Mouse (Mus musculus): Measurements from ENCODE around the gene Irs2.

DNA sequence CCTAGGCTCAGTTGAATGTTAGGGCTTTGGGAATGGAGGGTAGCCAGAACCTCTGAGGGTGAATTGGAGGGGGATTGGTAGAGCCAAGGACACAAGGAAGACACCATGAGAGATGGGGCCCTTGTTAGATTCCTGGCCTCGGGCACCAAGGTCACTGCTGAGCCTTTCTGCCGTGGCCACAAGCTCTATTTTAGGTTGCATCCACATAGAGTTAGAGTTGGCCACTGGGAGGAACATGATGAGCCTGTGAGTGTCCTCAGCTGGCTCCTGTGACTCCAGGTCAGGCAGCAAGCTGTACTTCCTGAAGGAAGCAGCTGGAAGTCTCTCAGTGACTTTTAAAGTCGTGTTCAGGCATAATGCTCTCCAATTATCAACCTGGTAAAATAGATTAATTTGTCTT, 16.6 kb upstream of the Irs2 start:
- TF ChIP-seq CTCF (IDR thresholded peaks at IDR 0.05; ENCODE audit: control insufficient read depth, insufficient read depth, insufficient read length) = no peak
- no peak for TF ChIP-seq MYOG (IDR thresholded peaks at IDR 0.05; ENCODE audit: control insufficient read depth, extremely low read depth, insufficient read length)
- no peak for TF ChIP-seq CEBPB (IDR thresholded peaks at IDR 0.05; ENCODE audit: low read depth)
